Mouse (Mus musculus) ES-Bruce4 (cell line): ENCODE results near the gene Pomp. TPM values are rescaled to one million over a fixed set of nuclear protein-coding genes. Genes with fewer than 3 reads are reported as not detected.

ENCODE experiments used
- H3K27ac ChIP-seq: 2 replicates; pipeline ENCODE4 v1.5.1; 2012; ENCODE audit warnings: low read length, inconsistent platforms; ENCODE audit not compliant: insufficient read depth
- H3K27me3 ChIP-seq: 2 replicates; pipeline ENCODE4 v1.6.1; 2012; ENCODE audit warnings: mild to moderate bottlenecking, low read length, inconsistent platforms; ENCODE audit not compliant: control insufficient read depth, poor library complexity, insufficient read depth, severe bottlenecking
- H3K36me3 ChIP-seq: 2 replicates; pipeline ENCODE4 v1.6.1; 2012; ENCODE audit warnings: inconsistent platforms, mild to moderate bottlenecking, low read length, moderate library complexity; ENCODE audit not compliant: control insufficient read depth, poor library complexity, insufficient read depth, severe bottlenecking
- H3K4me1 ChIP-seq: one replicate; pipeline ENCODE4 v1.8.1; 2011; ENCODE audit warnings: low read length; ENCODE audit not compliant: control insufficient read depth, insufficient read depth
- H3K4me3 ChIP-seq: 2 replicates; pipeline ENCODE4 v1.5.1; 2011; ENCODE audit warnings: low read depth, mild to moderate bottlenecking, low read length
- H3K9ac ChIP-seq: 2 replicates; pipeline ENCODE4 v1.6.1; 2012; ENCODE audit warnings: low read depth, mild to moderate bottlenecking, inconsistent platforms; ENCODE audit not compliant: poor library complexity, severe bottlenecking
- H3K9me3 ChIP-seq: replicated peaks from 2 replicates; pipeline ENCODE4 v1.6.1; 2012; ENCODE audit warnings: mild to moderate bottlenecking, low read length, inconsistent platforms; ENCODE audit not compliant: control insufficient read depth, poor library complexity, insufficient read depth, severe bottlenecking
- CTCF ChIP-seq: IDR thresholded peaks from one replicate; pipeline ENCODE4 v1.8.1; 2011; ENCODE audit warnings: low read depth, low read length
- EP300 ChIP-seq: IDR thresholded peaks from 2 replicates; pipeline ENCODE4 v1.6.1; 2011; ENCODE audit warnings: low read depth, low read length; ENCODE audit not compliant: insufficient read depth
- POLR2A ChIP-seq: IDR thresholded peaks from one replicate; pipeline ENCODE4 v1.8.1; 2011; ENCODE audit warnings: low read length; ENCODE audit not compliant: insufficient read depth
- polyA plus RNA-seq: library from polyadenylated mRNA; stranded (reverse); fragments of >200 nt; gene quantifications from 2 replicates; pipeline ENCODE4 v1.2.4, GENCODE M21; 2011; ENCODE audit warnings: low read depth; ENCODE audit not compliant: missing spikeins, insufficient read depth, insufficient read length

Pomp gene
- 249 and 270 TPM in 2 replicates for polyA plus RNA-seq

DNA sequence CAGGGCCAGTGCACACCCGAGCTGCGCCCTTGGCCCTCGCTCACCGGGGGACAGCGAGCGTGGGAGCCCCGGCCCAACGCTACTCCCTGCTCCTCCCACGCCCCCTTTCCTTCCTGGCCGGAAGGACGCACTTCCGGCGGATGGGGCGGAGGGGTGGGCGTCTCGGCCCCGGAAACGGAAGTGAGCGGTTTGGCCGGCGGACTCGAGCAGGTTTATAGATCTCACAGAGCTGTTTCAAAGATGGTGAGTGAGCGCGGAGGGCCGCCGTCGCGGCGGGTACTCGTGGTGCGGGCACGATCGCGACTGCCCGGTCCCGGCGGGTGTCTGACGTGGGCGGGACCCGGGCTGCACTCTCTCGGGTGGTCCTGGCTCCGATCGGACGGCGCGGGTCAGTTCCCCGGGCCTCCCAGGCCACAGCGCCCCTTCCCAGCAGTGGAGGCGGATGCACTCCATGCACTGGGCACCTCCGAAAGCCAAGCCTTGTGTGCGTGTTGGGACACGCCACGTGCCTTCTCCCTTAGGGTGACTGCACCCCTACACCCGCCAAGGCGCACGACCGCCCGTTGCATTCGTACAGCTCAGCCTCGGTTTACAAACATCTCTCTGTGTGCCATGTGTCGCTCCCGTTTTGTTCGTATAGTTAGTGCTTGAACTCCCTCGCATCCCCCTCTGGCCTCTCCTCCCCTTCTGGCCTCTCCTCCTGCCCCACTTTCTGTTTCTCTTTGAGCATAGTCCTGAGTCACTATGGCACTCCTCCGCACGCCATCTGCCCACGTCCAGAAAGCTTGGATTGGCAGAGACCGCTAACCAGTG lies at the start of gene Pomp:
TSS of gene Pomp (plus strand) at position 13 of the 813 bp plus-strand sequence.
- Histone ChIP-seq H3K4me1 (no peaks in the 10 kb centered on the region), H3K27me3 (no peaks in the 10 kb centered on the region), H3K9me3 (no peaks in the 10 kb centered on the region), H3K36me3 (peaks cover 8% of the 10 kb centered on the region), H3K27ac (no peak within 1 kb of the TSS), H3K9ac (peak within 1 kb of the TSS; percentile 89), H3K4me3 (peak within 1 kb of the TSS; percentile 88)
- TF ChIP-seq EP300 (no peak), POLR2A (peak; percentile 73)

- Histone ChIP-seq H3K9me3 (peaks cover 21% of the 10 kb centered on the region), H3K4me3 (no peak overlapping the region), H3K36me3 (no peaks in the 10 kb centered on the region), H3K27me3 (no peaks in the 10 kb centered on the region), H3K9ac (no peak overlapping the region), H3K27ac (no peak overlapping the region), H3K4me1 (peaks cover 5% of the 10 kb centered on the region)
- TF ChIP-seq POLR2A (no peak), CTCF (no peak), EP300 (no peak)
Observed at GRCm38 (mm10) chr5:147812255-147813040, 47.8 kb upstream of the Pomp start.

DNA sequence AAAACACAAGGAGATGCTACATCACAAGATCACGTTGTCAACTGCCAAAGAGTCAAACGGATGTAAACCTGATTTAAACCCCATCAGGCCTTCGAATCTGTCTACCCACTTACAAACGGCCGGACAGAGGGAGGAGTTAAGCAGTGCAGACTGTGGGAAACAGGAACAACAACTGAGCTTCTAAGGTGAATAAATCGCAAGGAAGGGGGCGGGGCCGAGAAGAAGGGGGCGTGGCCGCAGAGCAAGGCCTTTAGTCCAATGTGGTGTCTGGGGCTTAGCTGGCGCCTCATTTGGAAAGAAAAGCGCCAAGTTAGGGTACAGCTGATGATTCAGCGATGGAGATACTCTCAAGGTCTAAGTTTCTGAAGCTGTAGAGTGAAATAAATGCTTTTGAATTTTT lies 45.3 kb upstream of the Pomp start:
- H3K9ac ChIP-seq: no peak overlapping the region
- H3K4me1 ChIP-seq: peaks cover 8% of the 10 kb centered on the region
- no peak overlapping the region for H3K4me3 ChIP-seq
- no peaks in the 10 kb centered on the region for H3K27me3 ChIP-seq
- no peak overlapping the region for H3K27ac ChIP-seq
- peaks cover 11% of the 10 kb centered on the region for H3K9me3 ChIP-seq
- H3K36me3 ChIP-seq: no peaks in the 10 kb centered on the region
- TF ChIP-seq POLR2A: no peak
- TF ChIP-seq EP300: no peak
- no peak for TF ChIP-seq CTCF

GRCm38 (mm10) chr5:147815592-147815991 lies 44.7 kb upstream of the Pomp start:
- H3K4me1 ChIP-seq: peaks cover 8% of the 10 kb centered on the region
- no peak overlapping the region for H3K4me3 ChIP-seq
- H3K27ac ChIP-seq: no peak overlapping the region
- H3K9ac ChIP-seq: no peak overlapping the region
- TF ChIP-seq CTCF (no peak), EP300 (no peak), POLR2A (no peak)
- no peaks in the 10 kb centered on the region for H3K36me3 ChIP-seq
- no peaks in the 10 kb centered on the region for H3K27me3 ChIP-seq
- peaks cover 9% of the 10 kb centered on the region for H3K9me3 ChIP-seq

DNA sequence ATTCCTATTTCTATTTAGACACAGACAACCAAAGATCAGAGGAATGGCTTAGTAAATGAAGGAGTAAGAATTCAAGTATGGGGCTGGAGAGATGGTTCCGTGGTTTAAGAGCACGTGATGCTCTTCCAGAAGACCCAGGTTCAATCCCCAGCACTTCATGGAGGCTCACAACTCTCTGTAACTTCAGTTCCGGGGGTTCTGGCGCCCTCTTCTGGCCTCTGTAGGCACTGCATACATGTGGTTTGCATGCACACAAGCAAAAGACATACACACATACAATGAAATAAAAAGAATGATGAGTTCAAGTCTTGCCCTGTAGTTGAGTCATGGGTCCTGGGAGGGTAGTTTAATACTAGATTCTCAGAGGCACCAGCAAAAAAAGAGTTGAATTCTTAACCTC lies 43.8 kb upstream of the Pomp start:
- H3K27me3 ChIP-seq: no peaks in the 10 kb centered on the region
- no peak overlapping the region for H3K4me3 ChIP-seq
- H3K9ac ChIP-seq: no peak overlapping the region
- H3K27ac ChIP-seq: no peak overlapping the region
- peak; percentile 56 for TF ChIP-seq CTCF
- TF ChIP-seq EP300: no peak
- peaks cover 8% of the 10 kb centered on the region for H3K4me1 ChIP-seq
- H3K36me3 ChIP-seq: no peaks in the 10 kb centered on the region
- peaks cover 8% of the 10 kb centered on the region for H3K9me3 ChIP-seq
